Mouse (Mus musculus): ENCODE measurements around the gene Mpv17l. TPM values are rescaled to one million over a fixed set of nuclear protein-coding genes. Genes with fewer than 3 reads are reported as not detected.
"Not testable (repeated sequence)": the region's sequence is repeated elsewhere in the genome, so short reads cannot be mapped to it uniquely, and the experiment has no call there.

Mpv17l gene
- polyA plus RNA-seq, 1 experiment = 9.4 TPM

DNA sequence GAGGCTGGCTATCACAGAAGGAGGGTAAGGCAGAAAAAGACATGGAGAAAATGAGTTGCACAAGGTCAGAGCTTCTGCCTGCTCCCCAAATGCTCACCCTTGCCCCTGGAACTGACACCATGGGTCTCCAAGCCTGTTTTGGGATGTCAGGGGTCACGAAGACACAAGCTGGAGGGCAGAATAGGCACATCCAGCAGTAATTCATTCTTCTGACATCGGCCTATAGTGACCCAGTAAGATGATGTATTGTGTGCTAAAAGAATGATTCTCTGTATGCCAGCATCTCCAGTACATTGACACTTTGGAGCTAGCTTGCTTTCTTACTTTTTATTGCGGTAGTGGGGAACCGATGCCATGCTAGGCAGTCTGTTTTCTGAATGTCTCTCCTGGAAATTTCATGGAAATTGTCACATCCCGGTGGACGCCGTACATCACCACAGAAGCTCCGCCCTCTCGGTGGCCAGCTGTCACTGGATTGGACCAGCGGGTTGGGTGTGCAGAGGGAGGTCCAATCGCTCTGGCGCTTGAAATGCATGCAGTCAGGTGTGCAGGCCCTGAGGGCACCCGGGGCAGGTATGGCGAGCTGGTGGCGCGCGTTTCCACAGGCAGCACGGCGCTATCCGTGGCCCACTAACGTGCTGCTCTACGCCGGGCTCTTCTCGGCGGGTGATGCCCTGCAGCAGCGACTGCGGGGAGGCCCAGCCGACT lies 37.3 kb downstream of the Mpv17l start:
- no peak for DNase-seq (ENCODE audit: low read depth)

DNA sequence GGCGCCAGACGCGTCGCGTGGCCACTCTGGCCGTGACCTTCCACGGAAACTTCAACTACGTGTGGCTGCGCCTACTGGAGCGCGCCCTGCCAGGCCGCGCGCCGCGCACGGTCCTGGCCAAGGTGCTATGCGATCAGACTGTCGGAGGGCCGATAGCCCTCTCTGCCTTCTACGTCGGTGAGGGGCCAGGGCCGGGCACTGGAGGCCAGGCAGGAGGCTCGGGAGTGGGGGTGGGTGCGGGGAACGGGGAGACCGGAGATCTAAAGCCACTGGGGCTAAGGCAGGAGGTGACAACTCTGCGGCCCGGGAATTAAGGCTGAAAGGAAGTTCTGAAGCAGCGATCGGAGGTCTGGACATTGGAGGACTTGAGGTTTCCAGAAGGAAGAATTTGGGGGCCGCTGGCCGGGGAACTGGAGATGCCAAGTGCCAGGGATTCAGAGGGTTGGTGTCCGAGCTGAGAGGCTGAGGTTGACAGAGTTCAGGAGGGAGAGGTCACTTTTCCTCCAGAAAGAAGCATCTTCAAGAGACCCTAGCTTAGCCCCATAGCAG lies 38.0 kb downstream of the Mpv17l start:
- no peak for DNase-seq (ENCODE audit: low read depth)

DNA sequence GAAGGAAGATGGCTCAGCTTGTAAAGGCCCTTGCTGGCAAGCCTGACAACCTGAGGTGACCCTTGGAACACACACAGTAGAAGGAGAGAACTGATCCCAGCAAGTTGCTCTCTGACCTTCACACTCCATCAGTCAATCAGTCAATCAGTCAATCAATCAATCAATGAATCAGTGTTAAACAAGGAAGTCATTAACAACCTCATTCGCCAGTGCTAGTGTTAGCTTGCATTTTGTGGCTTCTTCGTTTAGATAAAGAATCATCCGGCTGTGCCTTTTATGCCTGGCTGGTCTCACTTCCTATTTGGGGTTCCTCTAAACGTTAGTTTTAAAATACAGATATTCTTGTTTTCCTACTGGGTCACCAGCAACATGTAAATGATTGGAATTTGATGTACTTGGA lies 41.2 kb downstream of the Mpv17l start:
- no peak for DNase-seq (ENCODE audit: low read depth)

DNA sequence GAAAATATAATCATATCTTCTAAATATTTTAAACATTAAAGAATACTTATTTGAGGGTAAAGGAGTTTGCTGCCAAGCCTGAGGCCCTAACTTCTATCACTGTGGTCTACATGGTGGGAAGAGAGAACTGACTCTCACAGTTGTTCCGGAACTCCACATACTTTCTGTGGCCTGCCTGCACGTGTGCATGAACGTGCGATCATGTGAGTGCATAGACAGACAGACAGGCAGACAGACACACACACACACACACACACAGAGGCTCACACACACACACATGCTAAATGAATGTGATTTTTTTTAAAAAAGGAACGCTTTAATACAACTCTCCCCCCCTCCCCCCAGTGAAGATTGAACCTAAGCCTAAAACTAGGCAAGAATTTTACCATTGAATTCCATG lies 41.8 kb downstream of the Mpv17l start:
- DNase-seq (ENCODE audit: low read depth) = no peak

DNA sequence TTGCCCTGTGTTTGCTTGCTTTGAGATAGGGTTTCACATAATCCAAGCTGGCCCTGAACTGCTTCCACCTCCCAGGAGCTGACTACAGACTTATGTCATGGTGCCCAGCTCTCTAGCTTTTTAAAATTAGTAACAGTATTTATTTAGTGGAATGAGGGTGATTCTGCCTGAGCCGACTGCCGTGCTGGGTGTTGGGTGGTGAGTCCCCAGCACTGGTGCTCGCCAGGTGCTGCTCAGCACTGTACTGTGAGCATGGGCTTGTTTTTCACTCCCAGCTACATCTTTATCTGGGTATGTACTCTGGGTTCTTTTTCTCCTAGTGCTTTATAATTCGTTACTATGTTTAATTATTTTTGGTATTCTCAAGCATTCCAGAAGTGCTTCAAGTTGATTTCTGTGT lies 42.2 kb downstream of the Mpv17l start:
- DNase-seq (ENCODE audit: low read depth) = no peak

DNA sequence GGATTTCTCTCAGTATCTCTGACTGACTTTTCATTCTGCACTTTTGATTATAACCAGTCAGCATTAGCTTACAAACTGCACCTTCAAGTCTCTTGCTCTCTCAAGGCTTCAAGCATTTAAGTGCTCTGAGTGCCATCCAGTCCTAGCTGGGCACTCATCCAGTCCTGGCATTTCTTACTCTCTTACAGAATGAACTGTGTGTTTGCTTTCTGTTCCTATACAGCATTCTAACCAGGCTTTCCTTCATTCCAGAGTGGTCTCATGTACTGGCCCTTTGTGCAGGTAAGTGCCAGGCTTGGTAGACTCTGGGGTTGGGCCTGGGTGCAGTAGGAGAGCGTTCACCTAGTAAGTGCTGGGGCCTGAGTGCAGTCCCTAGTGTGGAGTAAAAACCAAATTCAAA lies 43.3 kb downstream of the Mpv17l start:
- DNase-seq (ENCODE audit: low read depth) = no peak

DNA sequence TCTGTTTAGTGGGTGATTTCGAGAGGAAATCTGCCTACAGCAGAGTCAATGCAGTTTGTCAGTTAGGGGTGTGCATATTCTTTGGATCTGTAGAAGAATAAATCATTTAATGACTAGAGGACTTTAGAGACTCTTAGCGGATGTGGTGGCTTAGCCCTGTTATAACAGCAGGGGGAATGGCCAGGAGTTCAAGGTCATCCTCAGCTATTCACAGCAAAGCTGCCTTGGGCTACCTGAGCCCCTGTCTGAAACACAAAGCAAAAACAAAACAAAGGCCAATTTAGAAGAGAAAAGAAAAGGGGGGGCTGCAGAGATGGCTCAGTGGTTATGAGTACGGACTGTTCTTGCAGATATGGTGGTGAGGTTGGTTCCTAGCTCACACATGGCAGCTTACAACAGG lies 48.3 kb downstream of the Mpv17l start:
- no peak for DNase-seq (ENCODE audit: low read depth)

DNA sequence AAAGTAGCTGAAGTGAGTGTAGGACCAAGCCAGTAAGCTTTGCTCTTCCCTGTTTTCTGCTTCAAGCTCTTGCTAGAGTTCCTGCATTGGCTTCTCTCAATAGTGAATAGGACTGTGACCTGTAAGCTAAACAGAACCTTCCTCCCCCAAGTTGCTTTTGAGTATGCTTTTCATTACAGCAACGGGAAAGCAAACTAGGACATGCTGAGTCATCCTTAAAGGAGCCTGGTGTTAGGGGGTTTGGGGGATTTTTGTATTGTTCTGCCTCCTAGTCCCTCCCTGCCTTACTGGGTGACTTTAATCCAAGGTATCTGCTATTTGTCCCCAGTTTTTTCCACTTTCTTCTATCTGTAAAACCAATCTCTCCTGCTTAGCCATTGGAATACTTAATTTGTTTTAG lies 59.1 kb downstream of the Mpv17l start:
- DNase-seq (ENCODE audit: low read depth) = no peak

DNA sequence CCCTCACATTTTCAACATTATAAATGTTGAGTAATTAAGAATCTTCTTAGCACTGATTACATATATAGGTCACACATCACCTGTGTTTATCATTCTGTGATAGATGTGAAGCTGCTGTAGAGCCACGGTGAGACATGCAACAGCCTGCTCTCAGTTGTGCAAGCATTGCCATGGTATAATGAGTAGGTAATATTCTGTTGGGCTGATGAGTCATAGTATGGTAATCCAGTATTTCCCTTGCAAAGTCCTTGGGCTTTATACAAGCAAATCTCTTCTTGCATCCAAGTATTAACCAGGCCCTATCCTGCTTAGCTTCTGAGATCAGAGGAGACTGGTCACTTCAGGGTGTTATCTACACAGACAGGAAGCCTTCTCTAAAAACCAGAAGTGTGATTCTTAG lies 66.1 kb downstream of the Mpv17l start:
- peak; percentile 31 for DNase-seq (ENCODE audit: low read depth)

DNA sequence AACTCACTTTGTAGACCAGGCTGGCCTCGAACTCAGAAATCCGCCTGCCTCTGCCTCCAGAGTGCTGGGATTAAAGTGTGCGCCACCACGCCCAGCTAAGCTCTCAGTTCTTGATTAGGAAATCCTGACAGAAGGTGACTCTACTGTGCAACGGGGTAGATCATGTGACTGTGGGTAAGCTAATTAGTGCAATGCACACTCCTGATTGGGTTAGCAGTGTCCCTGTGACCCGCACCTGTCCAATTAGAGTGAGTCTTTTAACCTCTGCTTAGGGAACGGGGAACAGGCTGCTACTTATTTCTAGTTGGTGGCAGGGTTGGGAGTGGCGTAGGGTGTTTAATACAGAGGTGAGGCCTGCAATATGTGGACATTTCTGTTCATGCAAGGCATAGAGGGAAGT lies 69.1 kb downstream of the Mpv17l start:
- DNase-seq (ENCODE audit: low read depth) = no peak

DNA sequence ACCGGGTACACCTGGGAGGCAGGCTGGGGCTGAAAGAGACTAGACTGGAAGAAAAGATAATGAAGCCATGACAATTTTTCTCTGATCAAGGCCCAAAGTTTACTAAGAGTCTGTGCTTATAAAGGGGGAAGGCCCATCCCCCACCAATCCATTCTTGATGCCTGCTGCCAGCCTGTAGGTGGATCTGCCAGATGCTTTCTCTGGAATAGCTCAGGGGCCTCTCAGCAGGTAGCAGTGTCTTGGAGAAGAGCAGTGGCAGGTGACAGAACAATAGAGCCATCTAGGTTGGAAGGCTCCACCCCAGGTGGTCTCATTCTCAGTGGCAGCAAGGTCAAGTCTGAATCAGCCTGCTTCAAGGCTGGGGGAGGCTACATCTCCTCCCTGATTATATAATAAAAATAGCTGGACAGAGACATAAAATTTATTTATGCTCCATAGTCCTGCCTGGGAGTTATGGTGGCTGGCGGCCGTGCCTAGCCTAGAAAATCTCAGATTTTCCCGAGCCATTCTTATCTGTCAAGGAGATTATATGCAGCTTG lies 73.5 kb downstream of the Mpv17l start:
- not testable (repeated sequence) for DNase-seq (ENCODE audit: low read depth)

DNA sequence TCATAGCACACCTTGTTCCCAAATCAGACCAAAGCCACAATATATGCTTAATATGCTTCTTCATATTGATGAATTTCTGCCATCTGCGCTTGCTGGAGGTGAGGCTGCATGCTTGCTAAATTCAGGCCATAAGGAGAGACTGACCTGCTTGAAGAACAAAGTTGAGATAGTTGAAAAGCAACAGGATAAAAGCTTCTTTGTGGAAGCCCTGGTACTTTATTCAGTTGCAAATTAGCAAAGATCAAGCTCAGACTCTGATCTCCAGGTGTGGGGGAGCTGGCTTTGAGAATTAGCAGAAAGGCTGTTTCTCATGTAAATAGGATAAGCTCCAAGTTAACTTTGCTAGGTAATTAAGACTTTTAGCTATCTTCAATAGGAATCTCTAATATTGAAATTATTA lies 74.1 kb downstream of the Mpv17l start:
- not testable (repeated sequence) for DNase-seq (ENCODE audit: low read depth)

DNA sequence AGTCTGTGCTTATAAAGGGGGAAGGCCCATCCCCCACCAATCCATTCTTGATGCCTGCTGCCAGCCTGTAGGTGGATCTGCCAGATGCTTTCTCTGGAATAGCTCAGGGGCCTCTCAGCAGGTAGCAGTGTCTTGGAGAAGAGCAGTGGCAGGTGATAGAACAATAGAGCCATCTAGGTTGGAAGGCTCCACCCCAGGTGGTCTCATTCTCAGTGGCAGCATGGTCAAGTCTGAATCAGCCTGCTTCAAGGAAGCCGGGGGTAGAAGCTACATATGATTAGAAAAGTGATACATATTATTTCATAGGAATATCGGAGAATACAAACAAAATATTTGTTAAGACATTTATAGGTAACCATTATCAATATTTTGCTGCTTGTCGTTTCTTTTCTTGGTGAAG lies 78.8 kb downstream of the Mpv17l start:
- not testable (repeated sequence) for DNase-seq (ENCODE audit: low read depth)

DNA sequence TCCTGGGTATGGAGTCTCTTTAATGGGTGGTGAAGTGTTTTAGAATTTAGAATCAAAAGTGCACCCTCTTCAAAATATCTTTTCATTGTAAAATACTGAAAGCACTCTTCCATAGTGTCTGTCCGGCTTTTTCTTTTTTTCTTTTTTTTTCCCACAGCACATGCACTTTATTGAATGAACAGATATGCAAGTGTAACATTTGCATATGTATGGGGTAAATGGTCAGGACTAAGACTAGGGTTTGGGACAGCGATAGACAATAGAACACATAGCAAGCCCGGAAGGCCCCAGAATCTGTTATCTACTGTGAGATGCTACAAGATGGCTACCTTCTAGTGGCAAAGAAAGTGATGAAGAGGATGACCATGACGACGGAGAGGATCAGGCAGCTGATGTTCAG lies 80.2 kb downstream of the Mpv17l start:
- DNase-seq (ENCODE audit: low read depth) = no peak

DNA sequence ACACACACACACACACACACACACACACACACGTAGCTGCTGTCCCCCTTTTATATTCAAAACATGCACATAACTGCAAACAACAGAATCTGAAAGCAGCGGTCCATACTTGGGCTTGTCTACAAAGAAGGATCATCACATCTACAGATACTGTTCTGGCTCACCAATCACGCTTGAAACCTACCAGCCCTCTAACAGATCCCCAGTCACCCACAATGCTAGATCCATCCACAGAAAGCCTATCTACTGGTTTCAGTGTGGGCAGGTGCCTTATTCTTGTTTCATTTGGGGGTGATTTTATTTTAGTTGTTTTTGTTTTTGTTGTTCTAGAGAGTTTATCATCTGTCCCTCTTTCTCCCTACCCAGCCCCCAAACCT lies 83.2 kb downstream of the Mpv17l start:
- DNase-seq (ENCODE audit: low read depth) = no peak

DNA sequence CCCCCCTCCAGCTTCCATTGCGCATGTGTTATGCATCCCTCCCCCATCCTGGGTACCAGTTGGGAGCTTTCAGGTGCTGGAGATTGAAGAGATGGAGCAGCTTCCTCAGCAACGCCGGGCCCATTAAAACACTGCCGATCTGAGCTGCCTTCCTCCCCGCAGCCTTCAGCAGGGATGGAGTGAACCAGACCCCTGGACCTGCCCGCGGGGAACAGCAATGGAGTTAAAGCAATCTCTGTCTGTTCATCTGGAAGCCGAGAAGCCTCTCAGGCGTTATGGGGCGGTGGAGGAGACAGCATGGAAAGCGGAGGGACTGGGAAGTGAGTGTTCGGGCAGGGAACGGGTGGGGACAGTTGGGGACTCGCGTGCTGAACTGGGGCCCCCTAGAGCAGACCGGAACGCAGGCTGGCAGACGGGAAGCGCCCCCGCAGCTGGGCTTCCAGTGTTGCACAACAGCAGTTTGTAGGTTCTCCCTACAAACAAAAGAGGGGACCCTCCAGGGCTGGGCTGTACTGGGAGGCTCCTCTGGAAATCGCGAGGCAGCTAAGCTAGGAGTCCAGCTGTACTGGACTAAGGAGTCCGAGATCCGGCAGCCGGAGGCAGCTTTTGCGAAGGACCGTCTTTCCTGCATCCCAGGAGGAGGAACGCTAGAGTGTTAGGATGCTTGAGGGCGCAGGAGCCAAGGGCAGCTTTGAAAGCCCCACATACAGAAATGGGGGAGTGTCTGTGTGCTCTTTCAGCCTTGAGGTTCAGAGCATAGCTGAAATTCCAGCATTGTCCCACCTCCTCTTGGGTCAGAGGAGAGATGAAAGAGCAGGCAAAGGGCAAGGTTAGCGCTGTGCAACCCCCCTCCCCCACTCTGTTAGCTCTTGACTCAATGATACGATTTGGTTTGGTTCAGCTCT lies 83.9 kb downstream of the Mpv17l start, which contains the start of the genes 2900011O08Rik and Ifitm7:
Gene 2900011O08Rik (plus strand): TSS at position 31 of the 905 bp plus-strand sequence.
Gene Ifitm7 (minus strand): TSS at position 315 of the 905 bp plus-strand sequence.
- DNase-seq (ENCODE audit: low read depth) = no peak

DNA sequence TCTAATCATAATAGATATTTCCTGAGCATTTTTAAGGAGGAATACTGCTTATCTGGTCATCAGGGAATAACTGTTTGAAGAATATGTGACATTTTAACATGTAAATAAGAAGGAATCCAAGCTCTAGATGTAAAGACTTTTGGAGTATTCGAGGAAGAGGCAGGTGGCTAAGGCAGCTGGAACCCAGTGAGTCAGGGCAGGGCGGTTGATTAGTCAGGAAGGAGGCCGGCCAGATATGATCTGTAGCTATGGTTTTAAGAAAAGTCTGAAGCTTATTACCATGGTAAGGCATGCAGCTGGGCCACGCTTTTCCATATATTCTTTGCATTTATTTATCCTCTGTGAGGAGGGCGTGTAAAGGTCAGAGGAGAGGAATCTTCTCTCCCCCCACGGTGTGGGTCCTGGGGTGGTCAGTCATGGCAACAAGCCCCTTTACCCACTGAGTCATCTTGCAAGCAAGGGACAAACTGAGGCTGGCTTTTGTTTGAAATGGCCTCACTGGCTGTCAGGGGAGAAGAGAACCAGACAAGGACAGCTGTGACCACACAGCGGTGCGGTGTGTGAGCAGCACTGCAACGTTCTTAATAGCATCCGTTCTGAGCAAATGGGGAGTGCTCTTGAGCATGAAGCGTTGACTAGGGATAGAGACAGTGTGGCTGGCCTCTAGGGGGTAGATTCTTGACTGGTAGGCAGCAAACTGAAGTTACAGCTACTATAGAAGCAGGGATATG lies 89.7 kb downstream of the Mpv17l start:
- no peak for DNase-seq (ENCODE audit: low read depth)

DNA sequence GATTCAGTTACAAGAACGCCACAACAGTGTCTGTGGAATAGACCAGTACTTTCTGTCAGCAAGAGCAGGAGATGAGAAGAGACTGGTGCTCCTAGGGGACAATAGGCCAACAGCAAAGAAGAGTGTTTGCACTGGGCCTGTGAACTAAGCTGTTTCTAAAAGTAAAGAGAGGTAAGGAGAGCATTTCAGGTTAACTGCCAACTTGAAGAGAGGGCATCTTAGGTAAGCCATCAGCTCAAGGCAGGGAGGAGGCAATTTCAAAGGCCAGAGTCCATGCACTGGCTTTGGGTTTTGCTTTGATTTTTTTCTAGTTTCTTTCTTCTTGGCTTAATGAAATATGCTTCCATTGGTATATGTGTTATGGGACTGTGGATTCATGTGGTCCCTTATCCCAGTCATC lies 91.1 kb downstream of the Mpv17l start:
- DNase-seq (ENCODE audit: low read depth) = no peak

DNA sequence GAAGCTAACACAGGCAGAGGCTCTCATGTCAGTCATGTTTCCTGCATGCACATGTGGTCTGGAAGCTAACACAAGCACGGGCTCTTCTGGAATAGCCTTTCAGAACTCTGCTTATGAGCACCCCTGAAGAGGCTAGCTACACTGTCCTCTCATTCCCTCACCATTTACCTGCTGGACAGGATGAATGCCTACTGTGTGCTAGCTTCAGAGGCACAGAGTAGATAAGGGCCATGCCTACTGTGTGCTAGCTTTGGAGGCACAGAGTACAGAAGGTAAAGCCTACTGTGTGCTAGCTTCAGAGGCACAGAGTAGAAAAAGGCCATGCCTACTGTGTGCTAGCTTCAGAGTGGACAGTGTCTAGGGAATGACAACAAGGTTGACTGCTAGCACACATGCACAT lies 91.5 kb downstream of the Mpv17l start:
- DNase-seq (ENCODE audit: low read depth) = no peak
